Mouse (Mus musculus): ENCODE measurements around the gene Fnbp4.

DNA sequence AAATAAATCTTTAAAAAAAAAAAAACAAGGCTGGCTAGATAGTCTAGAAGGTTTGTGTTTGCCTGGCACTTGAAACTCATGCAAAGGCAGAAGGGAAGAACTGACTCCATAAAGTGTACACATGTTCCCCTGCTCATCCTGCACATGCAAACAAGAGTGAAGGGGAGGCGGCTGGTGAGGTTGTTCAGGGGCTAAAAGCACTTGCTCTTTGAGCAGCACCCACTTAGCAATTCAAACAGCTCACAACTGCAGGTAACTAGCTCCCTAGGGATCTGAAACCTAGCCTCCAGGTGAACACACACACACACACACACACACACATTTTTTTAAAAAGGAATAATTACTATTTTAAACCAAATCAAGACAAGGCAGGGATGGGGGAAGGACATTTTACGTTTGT lies 36.8 kb downstream of the Fnbp4 start:
- no peak for TF ChIP-seq GATA1 (IDR thresholded peaks at IDR 0.05; ENCODE audit: low read length)
- no peak for TF ChIP-seq TAL1 (IDR thresholded peaks at IDR 0.05; ENCODE audit: low read length)
